Mouse (Mus musculus) embryo, embryonic 10.5 days (tissue): Measurements from ENCODE around the gene Gtsf1.

Experiments used
- DNase-seq: peaks from one replicate; pipeline ENCODE4 v3.0.0-alpha.2; 2015; ENCODE audit warnings: low spot score

Gene Gtsf1

GRCm38 (mm10) chr15:103357817-103358216 lies 72.5 kb downstream of the Gtsf1 start:
- DNase-seq = no peak

GRCm38 (mm10) chr15:103356130-103356529 lies 74.1 kb downstream of the Gtsf1 start:
- no peak for DNase-seq

- no peak for DNase-seq
Observed at GRCm38 (mm10) chr15:103355420-103355819, 74.8 kb downstream of the Gtsf1 start.

GRCm38 (mm10) chr15:103354690-103355089 lies 75.6 kb downstream of the Gtsf1 start:
- DNase-seq = no peak

- DNase-seq = no peak
Observed at GRCm38 (mm10) chr15:103353511-103354256, 76.6 kb downstream of the Gtsf1 start.

GRCm38 (mm10) chr15:103352856-103353255 lies 77.4 kb downstream of the Gtsf1 start:
- DNase-seq = peak; percentile 85
